Mouse (Mus musculus) stomach, postnatal 0 days (tissue): ENCODE data around the gene Srsf7.

ENCODE experiments used
- CTCF ChIP-seq: IDR thresholded peaks from 2 replicates; pipeline ENCODE4 v1.5.1; 2016; ENCODE audit warnings: antibody characterized with exemption, low read depth, mild to moderate bottlenecking, moderate library complexity
- EP300 ChIP-seq: optimal IDR thresholded peaks from 2 replicates; pipeline ENCODE3; 2016; ENCODE audit warnings: antibody characterized with exemption

- TF ChIP-seq CTCF (no peak), EP300 (no peak)
Observed at GRCm38 (mm10) chr17:80163991-80164390, 43.1 kb downstream of the Srsf7 start.
